ENCODE assay signal across 10 mouse cellular contexts in the genomic region with DNA sequence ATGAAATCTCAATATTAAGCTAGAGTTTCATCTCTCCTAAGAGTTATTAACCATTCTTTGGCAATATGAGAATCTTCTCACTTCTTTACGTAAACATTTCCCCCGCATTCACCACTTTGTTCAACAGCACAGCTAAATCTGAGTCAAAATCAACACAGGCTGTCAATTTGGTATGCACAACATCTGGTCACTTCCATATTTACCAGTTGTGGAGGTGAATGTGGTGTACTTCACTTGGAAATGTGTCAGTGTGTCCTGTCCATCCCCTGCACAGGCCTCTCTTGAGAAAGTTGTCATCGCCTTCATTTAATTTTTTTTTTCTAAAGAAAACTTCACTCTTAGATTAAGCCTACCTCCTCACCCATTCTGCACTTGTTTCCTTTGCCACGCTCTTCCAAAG.
"Had no signal": no experiment of that assay in that cellular context is flagged by ENCODE, and none has a peak within 500 bp of the region (broad histone marks: within the 10 kb centered on the region; RNA-seq: fewer than 3 reads in every experiment).

No protein-coding gene starts in this region.

- DNase-seq: retina, postnatal 1 day; right cerebral cortex, postnatal 25 days; right cerebral cortex, postnatal 4 days; spleen, adult 18-20 months; thymus, adult 18-20 months; thymus, adult 2 months; thymus, postnatal 14 days; thymus, postnatal 25 days; thymus, postnatal 36 days; thymus, postnatal 4 days had no signal
